Mouse (Mus musculus) ES-Bruce4 (cell line): ENCODE data around the gene Nek9.

Experiments used
- CTCF ChIP-seq: IDR thresholded peaks from one replicate; pipeline ENCODE4 v1.8.1; 2011; ENCODE audit warnings: low read depth, low read length
- POLR2A ChIP-seq: IDR thresholded peaks from one replicate; pipeline ENCODE4 v1.8.1; 2011; ENCODE audit warnings: low read length; ENCODE audit not compliant: insufficient read depth

- TF ChIP-seq POLR2A, result no peak
- peak; percentile 52 for TF ChIP-seq CTCF
Measured at GRCm38 (mm10) chr12:85380942-85381341, 41.8 kb upstream of the Nek9 start.
